Mouse (Mus musculus): ENCODE measurements around the gene Lgr6. TPM values are rescaled to one million over a fixed set of nuclear protein-coding genes. Genes with fewer than 3 reads are reported as not detected.

Gene Lgr6
- polyA plus RNA-seq, 1 experiment from 2014 or later, result 1.4 TPM

GRCm38 (mm10) chr1:134972920-134973319, 132.2 kb downstream of the Lgr6 start:
- no peak for ATAC-seq (ENCODE audit: low FRiP score, low read depth)
- Histone ChIP-seq H3K27ac (replicated peaks) (no peak overlapping the region), H3K36me3 (0 out of 2 replicates have a peak, but pooled peaks cover 3% of the 10 kb centered on the region), H3K4me2 (no peak overlapping the region), H3K9ac (no peak overlapping the region), H3K9me3 (no peaks in the 10 kb centered on the region), H3K27me3 (no peaks in the 10 kb centered on the region), H3K4me3 (no peak overlapping the region), H3K4me1 (replicated peaks) (no peaks in the 10 kb centered on the region)
- 73% methylated on average over 1 of the region's 1 CpGs for WGBS

GRCm38 (mm10) chr1:134965430-134965829, 139.6 kb downstream of the Lgr6 start:
- H3K4me3 ChIP-seq, result no peak overlapping the region
- 95% methylated on average over 2 of the region's 2 CpGs for WGBS
- no peak overlapping the region for H3K27ac ChIP-seq (replicated peaks)
- ATAC-seq (ENCODE audit: low FRiP score, low read depth), result no peak
- H3K4me2 ChIP-seq, result no peak overlapping the region
- H3K36me3 ChIP-seq, result 0 out of 2 replicates have a peak, but pooled peaks cover 3% of the 10 kb centered on the region
- no peak overlapping the region for H3K9ac ChIP-seq
- H3K9me3 ChIP-seq, result no peaks in the 10 kb centered on the region
- peaks cover 11% of the 10 kb centered on the region for H3K4me1 ChIP-seq (replicated peaks)
- H3K27me3 ChIP-seq, result peaks cover 8% of the 10 kb centered on the region; the same call in 1 of the 2 replicates

- Histone ChIP-seq H3K36me3 (no peaks in the 10 kb centered on the region), H3K27ac (replicated peaks) (no peak overlapping the region), H3K9ac (peak overlapping the region; percentile 46), H3K4me1 (replicated peaks) (peaks cover 11% of the 10 kb centered on the region), H3K9me3 (no peaks in the 10 kb centered on the region), H3K27me3 (peaks cover 8% of the 10 kb centered on the region; the same call in 1 of the 2 replicates), H3K4me3 (peak overlapping the region; percentile 67), H3K4me2 (peak overlapping the region; percentile 68)
- ATAC-seq (ENCODE audit: low FRiP score, low read depth), result peak; percentile 49; the same call in 1 of the 2 replicates
- 4% methylated on average over 11 of the region's 11 CpGs for WGBS
Observed at GRCm38 (mm10) chr1:134962821-134963220, 142.3 kb downstream of the Lgr6 start.

GRCm38 (mm10) chr1:134962053-134962803, 142.8 kb downstream of the Lgr6 start, which contains the start of gene Ube2t:
Gene Ube2t (plus strand): TSS chr1:134962565.
- H3K36me3 ChIP-seq, result no peaks in the 10 kb centered on the region
- peak; percentile 100 for ATAC-seq (ENCODE audit: low FRiP score, low read depth)
- H3K27ac ChIP-seq (replicated peaks), result no peak within 1 kb of the TSS
- WGBS, result 3% methylated on average over 50 of the region's 50 CpGs
- H3K9ac ChIP-seq, result peak within 1 kb of the TSS; percentile 46
- H3K27me3 ChIP-seq, result peaks cover 8% of the 10 kb centered on the region; the same call in 1 of the 2 replicates
- H3K4me3 ChIP-seq, result peak within 1 kb of the TSS; percentile 67
- H3K4me2 ChIP-seq, result peak within 1 kb of the TSS; percentile 68
- peaks cover 11% of the 10 kb centered on the region for H3K4me1 ChIP-seq (replicated peaks)
- H3K9me3 ChIP-seq, result no peaks in the 10 kb centered on the region

- no peak overlapping the region for H3K4me2 ChIP-seq
- peaks cover 11% of the 10 kb centered on the region for H3K4me1 ChIP-seq (replicated peaks)
- WGBS, result 65% methylated on average over 7 of the region's 7 CpGs
- no peak overlapping the region for H3K4me3 ChIP-seq
- H3K27ac ChIP-seq (replicated peaks), result no peak overlapping the region
- no peaks in the 10 kb centered on the region for H3K9me3 ChIP-seq
- peaks cover 8% of the 10 kb centered on the region; the same call in 1 of the 2 replicates for H3K27me3 ChIP-seq
- H3K36me3 ChIP-seq, result no peaks in the 10 kb centered on the region
- no peak for ATAC-seq (ENCODE audit: low FRiP score, low read depth)
- H3K9ac ChIP-seq, result no peak overlapping the region
Observed at GRCm38 (mm10) chr1:134960634-134961033, 144.4 kb downstream of the Lgr6 start.

- Histone ChIP-seq H3K4me3 (peak within 1 kb of the TSS; percentile 93), H3K4me1 (replicated peaks) (peaks cover 13% of the 10 kb centered on the region), H3K27me3 (no peaks in the 10 kb centered on the region), H3K9ac (peak within 1 kb of the TSS; percentile 86), H3K9me3 (no peaks in the 10 kb centered on the region), H3K4me2 (peak within 1 kb of the TSS; percentile 82), H3K27ac (replicated peaks) (peak within 1 kb of the TSS; percentile 94), H3K36me3 (0 out of 2 replicates have a peak, but pooled peaks cover 2% of the 10 kb centered on the region)
- WGBS, result under 1% methylated on average over 39 of the region's 39 CpGs
- peak; percentile 99 for ATAC-seq (ENCODE audit: low FRiP score, low read depth)
Observed at GRCm38 (mm10) chr1:134955637-134956176, 149.4 kb downstream of the Lgr6 start, which contains the start of gene Ppp1r12b. Gene Ppp1r12b (minus strand): TSS chr1:134955942.

- Histone ChIP-seq H3K36me3 (0 out of 2 replicates have a peak, but pooled peaks cover 7% of the 10 kb centered on the region), H3K4me2 (peak overlapping the region; percentile 82), H3K27me3 (no peaks in the 10 kb centered on the region), H3K4me3 (peak overlapping the region; percentile 93), H3K9ac (peak overlapping the region; percentile 86), H3K4me1 (replicated peaks) (peaks cover 13% of the 10 kb centered on the region), H3K27ac (replicated peaks) (peak overlapping the region; percentile 94), H3K9me3 (no peaks in the 10 kb centered on the region)
- no peak; the same call in 1 of the 2 replicates for ATAC-seq (ENCODE audit: low FRiP score, low read depth)
- 6% methylated on average over 16 of the region's 16 CpGs for WGBS
Observed at GRCm38 (mm10) chr1:134955050-134955636, 149.9 kb downstream of the Lgr6 start.

- 86% methylated on average over 3 of the region's 3 CpGs for WGBS
- ATAC-seq (ENCODE audit: low FRiP score, low read depth), result no peak
- H3K27ac ChIP-seq (replicated peaks), result no peak overlapping the region
Observed at GRCm38 (mm10) chr1:134949946-134950345, 155.1 kb downstream of the Lgr6 start.

GRCm38 (mm10) chr1:134947590-134947989, 157.5 kb downstream of the Lgr6 start:
- Histone ChIP-seq H3K9ac (no peak overlapping the region), H3K9me3 (no peaks in the 10 kb centered on the region), H3K27ac (replicated peaks) (no peak overlapping the region), H3K4me1 (replicated peaks) (no peaks in the 10 kb centered on the region; the same call in 1 of the 2 replicates), H3K36me3 (0 out of 2 replicates have a peak, but pooled peaks cover 10% of the 10 kb centered on the region), H3K27me3 (no peaks in the 10 kb centered on the region), H3K4me2 (no peak overlapping the region), H3K4me3 (no peak overlapping the region)
- 83% methylated on average over 7 of the region's 7 CpGs for WGBS
- no peak for ATAC-seq (ENCODE audit: low FRiP score, low read depth)

More at GRCm38 (mm10) chr1:134949946-134950345, 155.1 kb downstream of the Lgr6 start:
- Histone ChIP-seq H3K9ac (no peak overlapping the region), H3K4me2 (no peak overlapping the region), H3K36me3 (0 out of 2 replicates have a peak, but pooled peaks cover 10% of the 10 kb centered on the region), H3K4me1 (replicated peaks) (peaks cover 11% of the 10 kb centered on the region), H3K9me3 (no peaks in the 10 kb centered on the region), H3K27me3 (no peaks in the 10 kb centered on the region), H3K4me3 (no peak overlapping the region)

- ATAC-seq (ENCODE audit: low FRiP score, low read depth), result no peak
- Histone ChIP-seq H3K4me3 (no peak overlapping the region), H3K27me3 (no peaks in the 10 kb centered on the region), H3K4me2 (no peak overlapping the region), H3K27ac (replicated peaks) (no peak overlapping the region), H3K9me3 (no peaks in the 10 kb centered on the region), H3K4me1 (replicated peaks) (no peaks in the 10 kb centered on the region), H3K9ac (no peak overlapping the region), H3K36me3 (0 out of 2 replicates have a peak, but pooled peaks cover under 1% of the 10 kb centered on the region)
- WGBS, result 95% methylated on average over 2 of the region's 2 CpGs
Observed at GRCm38 (mm10) chr1:134942898-134943297, 162.2 kb downstream of the Lgr6 start.

- Histone ChIP-seq H3K9me3 (no peaks in the 10 kb centered on the region), H3K4me3 (no peak overlapping the region), H3K27me3 (no peaks in the 10 kb centered on the region), H3K9ac (no peak overlapping the region), H3K36me3 (no peaks in the 10 kb centered on the region), H3K27ac (replicated peaks) (no peak overlapping the region), H3K4me2 (no peak overlapping the region), H3K4me1 (replicated peaks) (no peaks in the 10 kb centered on the region)
- no peak for ATAC-seq (ENCODE audit: low FRiP score, low read depth)
- 74% methylated on average over 4 of the region's 4 CpGs for WGBS
Observed at GRCm38 (mm10) chr1:134940863-134941262, 164.2 kb downstream of the Lgr6 start.

- WGBS, result 90% methylated on average over 1 of the region's 1 CpGs
- ATAC-seq (ENCODE audit: low FRiP score, low read depth), result no peak
- Histone ChIP-seq H3K4me2 (no peak overlapping the region), H3K9ac (no peak overlapping the region), H3K9me3 (no peaks in the 10 kb centered on the region), H3K36me3 (no peaks in the 10 kb centered on the region), H3K4me3 (no peak overlapping the region), H3K27ac (replicated peaks) (no peak overlapping the region), H3K4me1 (replicated peaks) (no peaks in the 10 kb centered on the region), H3K27me3 (no peaks in the 10 kb centered on the region)
Observed at GRCm38 (mm10) chr1:134938233-134938632, 166.8 kb downstream of the Lgr6 start.
